Mouse (Mus musculus): ENCODE measurements around the gene Chat.

Gene Chat

DNA sequence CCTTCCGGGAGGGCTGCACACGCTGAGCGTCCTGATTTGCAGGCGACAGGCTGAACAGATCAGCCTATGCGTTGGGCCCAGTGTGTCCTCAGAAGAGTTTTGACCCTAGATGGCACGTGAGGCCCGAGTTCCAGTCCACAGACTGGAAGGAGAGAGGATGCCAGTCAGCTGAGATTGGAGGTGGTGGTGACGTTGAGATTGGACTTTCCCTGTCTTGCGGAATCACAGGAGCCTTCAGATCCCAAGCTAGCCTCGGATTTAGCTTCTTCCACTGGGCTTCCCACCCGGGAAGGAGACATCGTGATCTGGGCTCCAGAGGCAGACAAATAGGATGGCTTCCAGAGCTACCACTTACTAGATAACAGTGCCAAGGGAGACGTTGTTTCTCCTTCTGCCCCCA is at the start of gene Chat:
Chat (minus strand) TSS at position 101 of the 400 bp plus-strand sequence.
- in situ Hi-C loops (cut with MboI, MseI) = no loop called here

DNA sequence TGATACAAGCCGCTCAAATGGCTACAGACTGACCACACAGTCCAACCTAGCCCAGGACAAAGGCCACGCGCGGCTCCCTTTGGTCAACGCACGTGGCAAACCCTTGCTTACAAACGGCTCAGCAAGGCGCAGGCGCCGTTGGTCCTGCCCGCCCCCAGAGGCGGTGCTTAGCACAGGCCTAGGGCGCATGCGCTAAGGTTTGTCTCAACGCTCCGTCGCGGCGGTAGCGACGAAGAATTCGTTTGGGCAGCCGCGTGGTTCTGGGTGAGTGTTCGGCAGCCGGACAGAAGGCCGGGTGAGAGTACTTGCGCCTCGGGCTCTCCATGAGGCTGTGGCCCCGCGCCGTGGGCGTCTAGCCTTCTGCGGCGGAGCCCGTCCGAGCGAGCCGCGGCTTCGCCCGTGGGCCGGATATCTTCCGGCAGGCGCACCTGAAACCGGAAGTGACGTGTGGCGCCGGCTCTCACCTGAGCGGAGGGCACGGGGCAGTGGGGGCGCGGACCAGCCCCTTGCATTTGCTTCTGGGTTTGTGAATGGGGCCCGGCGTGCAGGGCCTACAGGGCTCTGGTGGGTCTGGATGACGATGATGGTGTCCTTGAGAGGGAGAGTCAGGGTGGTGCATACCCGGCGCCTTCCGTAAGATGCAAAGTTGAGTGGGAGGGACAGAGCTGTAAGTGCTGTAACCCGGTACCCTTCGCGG is 47.7 kb upstream of the Chat start, which contains the start of gene Ercc6:
Ercc6 (plus strand) TSS at position 186 of the 697 bp plus-strand sequence.
- in situ Hi-C loops (cut with MboI, MseI) = loop anchor here (10.0 kb wide), 1 partner anchor 1821 kb away; no protein-coding TSS in a partner anchor

DNA sequence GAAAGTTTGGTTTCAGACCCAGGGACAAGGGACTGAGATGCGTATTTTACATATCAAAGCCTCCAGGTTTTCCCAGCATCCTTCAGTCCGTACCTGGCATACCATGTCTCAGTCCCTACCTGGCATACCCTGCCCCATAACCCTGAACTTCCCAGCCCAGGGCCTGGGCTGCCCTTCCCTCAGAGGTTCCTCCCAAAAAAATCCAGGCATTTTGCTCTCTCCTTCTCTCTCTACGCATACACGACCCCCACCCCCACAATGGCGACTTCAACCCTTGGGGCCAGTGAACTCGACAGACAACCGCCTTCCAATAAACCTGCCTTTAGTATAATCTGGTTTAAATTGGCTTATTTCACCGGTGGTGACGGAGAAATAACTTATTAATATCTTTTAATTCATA is 47.1 kb upstream of the Chat start:
- in situ Hi-C loops (cut with MboI, MseI) = loop anchor here (10.0 kb wide), 1 partner anchor 1822 kb away; no protein-coding TSS in a partner anchor

DNA sequence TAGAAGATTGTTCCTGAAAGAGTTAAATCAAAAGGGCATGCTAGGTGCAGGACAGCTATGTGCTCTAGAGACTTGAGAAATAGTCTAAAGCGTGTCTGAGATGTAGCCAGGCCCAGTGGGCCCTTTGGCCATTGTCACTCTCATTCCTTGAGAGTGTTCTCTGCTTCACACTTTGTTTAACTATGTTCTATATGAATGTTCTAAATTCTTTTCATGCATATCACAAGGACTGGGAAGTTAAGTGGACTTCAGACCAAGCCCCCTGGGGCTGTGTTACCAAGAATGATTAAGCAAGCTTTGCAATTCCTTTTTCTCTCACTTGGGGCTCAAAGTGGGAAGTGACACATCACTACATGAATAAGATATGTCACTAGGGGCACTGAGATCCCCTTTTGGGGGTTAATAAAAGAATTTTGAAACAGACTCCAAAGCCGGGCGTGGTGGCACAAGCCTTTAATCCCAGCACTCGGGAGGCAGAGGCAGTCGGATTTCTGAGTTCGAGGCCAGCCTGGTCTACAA is 43.7 kb upstream of the Chat start:
- in situ Hi-C loops (cut with MboI, MseI) = no loop called here

DNA sequence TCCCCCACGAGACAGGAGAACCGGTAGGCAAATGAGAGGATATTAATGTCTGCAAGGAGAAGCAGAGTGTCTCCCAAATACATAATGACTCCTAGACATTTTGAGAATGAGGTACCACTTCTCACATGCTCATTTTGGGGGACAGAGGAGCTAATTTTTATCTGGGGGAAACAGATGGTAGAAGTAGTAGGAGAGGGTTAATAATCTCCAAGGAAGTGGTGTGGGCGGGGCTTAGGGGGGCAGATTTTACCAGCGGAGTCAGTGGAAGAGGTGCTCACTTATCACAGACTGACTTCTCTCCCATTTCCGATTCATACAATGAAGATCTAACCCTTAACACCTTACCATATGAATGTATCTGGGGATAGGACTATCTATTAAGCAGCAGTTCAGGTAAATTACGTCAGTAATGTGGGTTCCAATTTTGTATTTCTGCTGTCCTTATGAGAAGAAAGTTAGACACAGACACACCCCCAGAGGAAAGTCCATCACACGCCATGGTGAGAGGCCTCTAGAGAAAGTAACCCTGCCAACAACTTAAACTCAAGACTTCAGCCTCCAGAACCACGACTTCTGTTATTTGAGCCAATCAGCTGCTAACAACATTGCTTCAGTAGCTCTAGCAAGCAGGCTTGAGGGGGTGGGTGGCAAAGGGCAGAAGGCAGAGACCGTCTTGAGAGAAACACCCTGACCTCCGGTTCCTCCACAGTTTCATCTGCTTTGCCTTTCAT is 42.5 kb upstream of the Chat start:
- in situ Hi-C loops (cut with MboI, MseI) = no loop called here

DNA sequence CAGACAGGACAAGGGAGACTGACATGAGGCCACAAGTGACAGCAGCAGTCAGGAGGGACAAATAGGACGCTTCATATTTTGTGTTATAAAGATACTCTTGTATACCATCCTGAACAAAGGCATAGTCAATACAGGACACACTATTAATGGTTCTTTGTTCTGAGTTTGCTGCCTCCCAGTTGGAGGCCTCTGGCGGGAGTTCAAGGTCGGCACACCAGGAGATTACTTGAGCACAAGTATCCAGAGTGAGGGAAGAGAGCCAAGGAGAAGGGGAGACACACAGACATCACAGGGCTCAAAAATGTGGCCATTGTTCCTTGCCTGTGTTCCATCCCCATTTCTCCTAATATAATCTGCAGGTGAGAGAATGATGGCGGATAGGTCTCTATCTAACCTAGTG is 41.4 kb upstream of the Chat start:
- in situ Hi-C loops (cut with MboI, MseI) = no loop called here

DNA sequence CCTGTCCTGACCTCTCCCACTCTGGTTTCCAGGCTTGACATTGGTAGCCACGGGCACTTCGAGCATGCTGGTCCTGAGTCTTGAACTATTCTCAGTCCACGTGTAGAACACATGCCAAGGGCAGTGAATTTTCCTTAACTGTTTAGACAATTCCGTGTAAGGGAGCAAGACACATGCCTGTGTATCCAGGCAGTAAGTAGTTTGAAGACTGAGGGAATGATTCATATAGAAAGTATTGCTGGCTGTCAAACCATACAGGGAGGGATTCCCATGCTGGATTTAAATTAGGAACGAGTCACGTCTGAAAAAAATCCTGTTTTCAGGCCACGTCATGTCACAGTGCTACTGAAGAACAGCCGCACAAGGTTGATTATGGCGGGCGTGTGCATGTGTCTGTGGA is 40.5 kb upstream of the Chat start:
- in situ Hi-C loops (cut with MboI, MseI) = no loop called here

DNA sequence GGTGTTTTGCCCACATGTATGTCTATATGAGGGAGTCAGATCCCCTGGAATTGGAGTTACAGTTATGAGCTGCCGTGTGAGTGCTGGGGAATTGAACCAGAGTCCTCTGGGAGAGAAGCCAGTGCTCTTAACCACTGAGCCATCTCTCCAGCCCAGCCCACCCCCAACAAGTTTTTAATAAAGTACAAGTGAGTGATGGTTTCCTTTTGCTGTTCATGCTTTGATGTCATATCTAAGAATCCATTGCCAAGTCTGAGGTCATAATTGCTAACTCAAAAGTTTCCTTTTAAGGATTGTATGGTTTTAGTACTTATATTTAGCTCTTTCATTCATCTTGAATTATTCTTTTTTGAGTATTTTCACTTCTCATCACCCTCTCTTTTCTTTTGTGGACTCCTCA is 38.1 kb upstream of the Chat start:
- in situ Hi-C loops (cut with MboI, MseI) = no loop called here

DNA sequence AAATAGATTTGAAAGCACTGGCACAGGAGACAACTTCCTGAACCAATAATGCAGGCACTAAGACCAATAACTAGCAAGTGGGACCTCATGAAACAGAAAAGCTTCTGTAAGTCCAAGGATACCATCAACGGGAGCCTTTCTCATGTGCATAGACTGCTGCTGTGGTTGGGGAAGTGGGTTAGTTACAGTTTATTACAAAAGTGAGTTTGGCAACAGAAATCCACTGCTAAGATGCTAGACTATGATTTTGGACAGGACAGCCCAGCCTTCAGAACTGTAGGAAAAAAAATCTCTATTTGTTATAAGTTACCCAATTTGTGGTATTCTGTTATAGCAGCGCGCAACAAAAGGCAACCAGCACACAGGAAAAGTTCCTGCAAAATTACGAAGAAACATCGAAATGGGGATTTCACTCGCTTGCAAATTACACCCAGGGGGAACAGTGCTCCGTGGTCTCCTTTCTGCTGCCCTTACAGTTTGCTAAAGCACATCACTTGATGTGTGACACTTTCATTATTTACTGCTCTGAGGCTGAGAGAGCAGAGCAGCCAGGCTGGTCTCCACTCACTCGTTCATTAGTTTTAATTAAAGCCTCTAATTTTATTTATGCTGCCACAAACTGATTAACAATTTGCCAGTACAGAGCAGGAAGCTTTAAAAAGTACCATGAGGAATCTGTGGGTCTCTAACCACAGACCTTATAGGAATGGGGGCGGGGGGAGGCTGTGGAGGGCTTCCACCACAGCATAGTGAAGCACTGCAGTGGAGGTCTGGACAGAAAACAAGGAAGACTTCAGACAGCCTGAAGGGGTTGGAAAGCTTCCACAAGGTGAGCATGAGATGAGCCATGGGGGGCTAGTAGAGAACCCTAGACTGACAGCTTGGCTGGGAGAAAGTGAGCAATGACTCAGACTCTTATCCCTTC is 37.2 kb upstream of the Chat start:
- in situ Hi-C loops (cut with MboI, MseI) = no loop called here

DNA sequence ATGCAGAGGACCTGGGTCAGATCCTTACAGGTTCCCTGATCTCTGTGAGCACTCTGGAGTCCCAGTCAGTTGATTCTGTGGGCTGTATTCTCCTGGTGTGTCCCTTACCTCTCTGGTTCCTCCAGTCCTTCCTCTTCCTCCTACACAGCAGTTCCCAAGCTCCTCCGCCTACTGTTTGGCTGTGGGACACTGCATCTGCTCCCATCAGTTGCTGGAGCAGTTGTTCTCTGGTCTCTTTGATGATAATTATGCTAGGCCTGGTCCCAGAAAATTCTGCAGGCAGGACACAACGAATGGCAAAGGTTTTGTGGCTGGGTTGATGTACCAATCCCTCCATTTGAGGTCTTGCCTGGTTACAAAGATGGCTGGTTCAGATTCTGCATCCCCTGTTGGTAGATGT is 35.5 kb upstream of the Chat start:
- in situ Hi-C loops (cut with MboI, MseI) = no loop called here

DNA sequence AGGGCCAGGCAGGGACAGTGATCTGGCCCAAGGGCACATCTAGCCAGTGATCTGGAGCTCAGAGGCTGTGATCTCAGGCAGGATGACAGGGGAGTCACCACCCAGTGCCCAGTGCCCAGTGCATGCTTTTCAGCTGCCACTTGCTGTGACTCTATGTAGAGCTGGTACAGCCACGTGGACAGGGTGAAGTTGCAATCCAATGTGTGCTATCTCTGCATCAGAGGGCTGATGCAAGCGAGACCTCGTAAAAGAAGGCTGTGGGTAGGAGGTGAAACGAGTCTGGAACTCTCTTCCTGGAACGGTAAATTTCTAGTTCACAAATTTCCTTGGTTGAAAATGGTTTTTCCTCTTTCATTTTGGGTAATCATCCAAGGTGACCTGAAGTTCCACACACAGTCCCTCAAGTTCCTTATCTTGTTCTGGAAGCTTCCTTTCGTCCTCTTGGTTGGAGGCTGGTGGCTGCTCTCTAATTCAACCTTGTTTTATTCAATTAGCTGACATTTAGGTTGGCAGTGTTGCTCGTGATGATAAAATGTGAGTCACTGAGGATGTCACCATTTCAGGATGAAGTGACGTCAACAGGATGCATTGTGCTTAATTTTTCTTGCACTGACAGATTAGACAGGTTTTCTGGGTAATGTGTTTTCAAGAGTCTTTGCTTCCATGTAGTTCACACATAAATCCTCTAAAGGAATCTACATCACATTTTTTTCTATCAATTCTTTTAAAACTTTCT is 30.5 kb upstream of the Chat start:
- in situ Hi-C loops (cut with MboI, MseI) = loop anchor here (25.0 kb wide), 1 partner anchor 259 kb away; no protein-coding TSS in a partner anchor

DNA sequence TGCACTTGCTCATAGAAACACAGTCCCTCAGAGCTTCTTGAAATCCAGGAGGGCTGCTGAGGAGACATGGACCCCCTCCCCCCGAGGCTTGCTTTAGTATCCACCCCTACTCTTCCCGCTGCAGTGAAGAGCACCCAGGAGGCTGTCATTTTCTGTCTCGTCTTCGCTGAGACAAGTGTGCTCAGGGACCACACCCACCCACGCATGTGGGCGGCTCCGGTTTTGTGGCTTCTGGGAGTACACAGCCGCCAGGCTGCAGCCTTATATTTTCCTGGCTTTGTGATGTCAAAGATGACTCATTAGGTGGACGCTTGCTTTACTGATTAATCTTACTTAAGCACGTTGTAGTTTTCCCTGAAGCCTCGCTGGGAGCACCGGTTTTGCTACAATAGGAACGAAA is 26.7 kb upstream of the Chat start:
- in situ Hi-C loops (cut with MboI, MseI) = loop anchor here (25.0 kb wide), 1 partner anchor 255 kb away; no protein-coding TSS in a partner anchor

DNA sequence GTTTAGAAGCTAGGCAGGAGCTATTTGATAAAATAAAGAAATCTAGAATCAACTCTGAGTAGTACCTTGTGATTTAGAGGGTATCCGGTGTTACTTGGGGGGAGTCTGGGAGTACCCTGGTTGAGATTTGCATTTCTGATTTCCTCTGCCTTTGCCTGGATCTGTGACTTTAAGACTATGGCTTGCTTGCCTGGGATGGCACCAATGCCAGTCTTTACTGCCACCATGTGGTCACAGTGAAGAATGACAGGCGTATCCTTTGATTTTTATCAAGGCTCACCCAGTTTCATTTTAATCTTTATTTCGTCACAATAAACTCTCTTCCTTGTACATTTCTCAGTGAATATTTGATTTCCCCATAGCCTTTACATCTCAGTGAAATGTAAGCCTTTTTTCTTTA is 16.3 kb upstream of the Chat start:
- in situ Hi-C loops (cut with MboI, MseI) = loop anchor here (25.0 kb wide), 1 partner anchor 245 kb away; no protein-coding TSS in a partner anchor

DNA sequence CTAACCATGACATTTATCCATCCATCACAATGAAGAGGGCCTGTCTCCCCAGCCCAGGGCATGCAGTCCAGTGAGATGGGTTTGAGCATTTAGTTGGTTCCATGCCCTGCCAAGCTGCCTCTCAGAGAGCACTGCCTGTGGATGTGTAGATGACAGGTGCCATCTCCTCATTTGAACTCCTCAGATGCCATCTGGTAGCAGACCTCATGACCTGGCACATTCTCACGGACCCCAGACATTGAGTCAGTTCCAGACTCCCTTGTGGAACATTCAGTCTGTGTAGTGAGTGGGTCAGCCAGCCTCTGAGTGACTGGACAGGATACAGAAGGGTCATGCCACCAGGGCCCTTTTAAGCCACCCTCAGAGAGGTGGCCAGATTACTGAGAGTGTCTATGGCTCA is 11.8 kb upstream of the Chat start:
- in situ Hi-C loops (cut with MboI, MseI) = loop anchor here (25.0 kb wide), 1 partner anchor 240 kb away; no protein-coding TSS in a partner anchor

DNA sequence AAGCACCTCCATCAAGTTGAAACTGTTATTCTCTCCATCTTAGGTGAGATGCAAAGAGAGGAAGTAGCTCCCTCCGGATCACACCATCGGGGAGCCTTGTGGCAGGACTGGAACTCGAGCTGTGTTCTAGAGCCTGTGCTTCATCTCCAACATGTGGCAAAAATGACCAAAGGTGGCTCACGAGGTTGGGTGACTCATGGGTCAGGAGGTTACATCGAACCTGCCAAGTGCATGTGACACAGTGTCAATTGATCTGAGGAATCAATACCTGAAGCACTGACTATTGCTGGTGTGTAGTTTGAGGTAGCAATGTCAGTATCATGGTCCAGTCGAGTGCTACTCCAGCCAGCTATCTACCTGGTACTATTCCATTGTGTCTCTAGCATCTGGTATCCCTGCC is 10.8 kb upstream of the Chat start:
- in situ Hi-C loops (cut with MboI, MseI) = loop anchor here (25.0 kb wide), 1 partner anchor 239 kb away; no protein-coding TSS in a partner anchor

DNA sequence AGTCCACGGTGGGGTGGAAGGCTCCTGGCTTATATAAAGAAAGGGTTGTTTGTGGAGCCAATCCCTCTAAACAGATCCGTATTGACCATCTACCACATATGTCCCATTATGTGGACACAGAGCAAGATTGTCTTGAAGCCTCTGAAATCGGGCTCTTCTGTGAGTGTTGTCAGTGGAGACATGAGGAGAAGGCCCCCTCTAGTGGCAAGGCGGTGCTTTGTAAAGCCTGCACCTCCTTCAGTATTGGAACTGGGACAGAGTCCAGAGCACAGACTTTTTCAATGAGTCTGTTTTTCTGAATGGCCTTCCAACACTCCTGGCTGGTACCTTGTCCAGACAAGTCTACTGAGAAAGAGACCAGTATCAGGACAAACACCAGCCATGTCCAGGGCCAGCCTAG is 7.2 kb upstream of the Chat start:
- in situ Hi-C loops (cut with MboI, MseI) = loop anchor here (5.0 kb wide), 1 partner anchor 84 kb away; no protein-coding TSS in a partner anchor

DNA sequence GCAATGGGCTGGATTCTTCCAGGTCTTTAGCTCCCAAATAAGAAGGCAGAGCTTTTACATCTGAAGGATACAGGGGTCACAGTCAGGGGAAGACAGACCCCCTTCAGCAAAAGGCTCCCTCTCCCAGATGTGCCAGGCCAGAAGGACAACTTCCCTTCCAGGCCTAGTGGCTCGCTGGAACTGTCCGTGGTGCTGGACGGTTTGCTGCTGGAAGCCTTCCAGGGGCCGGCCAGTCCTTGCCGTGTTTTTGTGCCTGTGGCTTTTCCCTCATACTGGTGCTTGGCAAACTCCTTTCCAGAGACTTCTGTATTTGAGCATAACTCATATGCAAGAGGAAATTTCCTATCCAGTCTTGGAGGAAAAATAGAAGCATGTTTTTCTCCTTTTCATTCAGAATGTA is 1.8 kb upstream of the Chat start:
- in situ Hi-C loops (cut with MboI, MseI) = no loop called here

DNA sequence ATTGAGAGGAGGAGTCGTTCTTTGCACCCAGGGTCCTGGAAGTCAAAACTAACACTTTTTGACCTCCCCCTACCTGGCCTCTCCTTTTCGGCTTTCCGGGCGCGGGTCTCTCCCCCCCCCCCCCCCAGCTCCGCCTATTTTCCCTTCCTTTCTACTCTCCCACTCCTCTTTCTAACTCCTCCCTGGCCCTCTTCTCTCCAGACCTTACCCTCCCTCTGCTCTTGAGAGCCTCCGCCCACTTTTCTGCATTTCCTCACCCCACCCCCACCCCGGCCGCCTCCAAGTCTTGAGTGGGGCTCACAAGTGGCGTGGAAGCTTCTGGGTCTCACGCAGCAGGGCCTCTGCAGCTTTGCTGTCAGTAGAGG is 301 bp downstream of the Chat start:
- in situ Hi-C loops (cut with MboI, MseI) = no loop called here

DNA sequence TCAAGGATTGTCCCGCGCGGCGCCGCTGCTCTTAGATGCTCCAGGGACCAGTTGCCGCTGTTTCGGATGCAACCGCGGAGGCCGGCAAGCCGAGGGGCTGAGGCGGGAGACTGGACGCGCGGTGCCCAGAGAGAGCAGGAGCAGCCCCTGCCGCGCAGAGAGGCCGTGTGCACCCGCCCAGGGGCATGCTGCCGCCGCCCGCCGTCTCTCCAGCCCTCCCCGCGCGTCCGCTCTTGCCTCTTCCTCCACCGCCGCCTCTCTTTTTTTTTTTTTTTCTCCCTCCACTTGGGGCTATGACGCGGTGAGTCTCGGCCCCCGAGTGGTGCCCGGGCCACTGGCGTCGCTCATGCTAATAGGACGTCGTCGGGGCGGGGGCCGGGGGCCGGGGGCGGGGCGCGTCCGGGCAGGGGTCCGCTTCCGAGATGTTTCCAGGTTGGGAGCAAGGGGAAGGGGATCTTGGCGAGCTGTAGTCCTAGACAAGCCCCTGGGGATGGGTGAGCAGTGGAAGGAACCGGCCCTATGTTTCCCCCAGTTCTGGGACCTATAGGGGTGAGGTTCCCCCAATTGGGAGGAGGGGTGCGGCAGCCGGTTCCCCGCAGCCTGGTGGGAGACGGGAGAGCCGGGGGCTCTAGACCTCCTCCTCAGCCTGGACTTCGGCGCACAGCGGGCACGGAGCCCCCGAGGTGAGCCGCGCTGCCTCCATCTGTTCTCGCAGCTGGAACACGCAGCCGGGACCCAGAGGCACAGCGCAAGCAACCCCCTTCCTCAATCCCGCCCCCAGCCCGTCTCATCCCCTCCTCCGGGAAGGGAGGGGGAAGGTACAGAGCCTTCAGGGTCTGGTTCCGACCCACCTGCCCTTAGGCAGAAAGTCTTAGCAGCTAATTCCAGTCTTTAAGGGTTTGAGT is 936 bp downstream of the Chat start, which contains the start of gene Slc18a3:
Slc18a3 (minus strand) TSS at position 250 of the 905 bp plus-strand sequence.
- in situ Hi-C loops (cut with MboI, MseI) = no loop called here
